Mouse (Mus musculus) MEL (cell line): ENCODE measurements around the gene Lrrc25. TPM values are rescaled to one million over a fixed set of nuclear protein-coding genes. Genes with fewer than 3 reads are reported as not detected.

Source experiments
- DNase-seq: peaks from one replicate; pipeline ENCODE4 v3.0.0; 2011; ENCODE audit warnings: low read depth, low spot score
- H3K27ac ChIP-seq: 2 replicates; pipeline ENCODE4 v1.5.1; 2012; ENCODE audit warnings: low read depth, mild to moderate bottlenecking, control low read depth, low read length, moderate library complexity; ENCODE audit not compliant: control insufficient read depth
- H3K27me3 ChIP-seq, 2 experiments: fragments of 150-350 bp in 1 of 2; sonication (generic) in 1 of 2; 2 replicates each; pipeline ENCODE4 v1.6.1; 2012; ENCODE audit warnings: low read length in 2 of 2, mild to moderate bottlenecking in 2 of 2, improper control_type of control experiment in 1 of 2, moderate library complexity in 1 of 2; ENCODE audit not compliant: insufficient read depth in 2 of 2, control insufficient read depth in 1 of 2
- H3K36me3 ChIP-seq, 2 experiments: 2 replicates each; pipeline ENCODE4 v1.6.1; 2012 to 2014; ENCODE audit warnings: low read length in 2 of 2, improper control_type of control experiment in 1 of 2, inconsistent platforms in 1 of 2, mild to moderate bottlenecking in 1 of 2; ENCODE audit not compliant: insufficient read depth in 2 of 2, control insufficient read depth in 1 of 2
- H3K4me1 ChIP-seq, 2 experiments: fragments of 150-350 bp in 1 of 2; sonication (generic) in 1 of 2; 2 replicates each; pipeline ENCODE4 v1.6.1; 2012; ENCODE audit warnings: low read length in 2 of 2, improper control_type of control experiment in 1 of 2, mild to moderate bottlenecking in 1 of 2; ENCODE audit not compliant: insufficient read depth in 2 of 2, control insufficient read depth in 1 of 2
- H3K4me3 ChIP-seq, 2 experiments: fragments of 150-350 bp in 1 of 2; sonication (generic) in 1 of 2; 2 replicates each; pipeline ENCODE4 v1.5.1; 2012; ENCODE audit warnings: low read depth in 2 of 2, low read length in 2 of 2, mild to moderate bottlenecking in 2 of 2, moderate library complexity in 2 of 2, control low read depth in 1 of 2, improper control_type of control experiment in 1 of 2; ENCODE audit not compliant: control insufficient read depth in 1 of 2, insufficient read depth in 1 of 2
- H3K79me2 ChIP-seq: 2 replicates; pipeline ENCODE4 v1.6.1; 2012; ENCODE audit warnings: mild to moderate bottlenecking, low read length, moderate library complexity; ENCODE audit not compliant: control insufficient read depth, poor library complexity, insufficient read depth
- H3K9ac ChIP-seq: 2 replicates; pipeline ENCODE4 v1.6.1; 2012; ENCODE audit warnings: low read depth, mild to moderate bottlenecking, control low read depth, low read length, moderate library complexity; ENCODE audit not compliant: control insufficient read depth, poor library complexity, severe bottlenecking
- H3K9me3 ChIP-seq: fragments of 150-350 bp; sonication (generic); replicated peaks from 2 replicates; pipeline ENCODE4 v1.6.1; 2012; ENCODE audit warnings: mild to moderate bottlenecking, low read length, improper control_type of control experiment, moderate library complexity; ENCODE audit not compliant: insufficient read depth
- BHLHE40 ChIP-seq: IDR thresholded peaks from 2 replicates; pipeline ENCODE4 v1.6.1; 2012; ENCODE audit warnings: low read depth, mild to moderate bottlenecking, inconsistent platforms, low read length, improper control_type of control experiment, borderline replicate concordance
- CHD1 ChIP-seq: IDR thresholded peaks from 2 replicates; pipeline ENCODE4 v1.6.1; 2012; ENCODE audit warnings: low read depth, mild to moderate bottlenecking, inconsistent platforms, low read length, improper control_type of control experiment
- CTCF ChIP-seq, 3 experiments: IDR thresholded peaks in 2 of 3; conservative IDR thresholded peaks in 1 of 3; 2 replicates each; pipeline ENCODE4 v1.5.1; 2011 to 2012; ENCODE audit warnings: low read length in 3 of 3, low read depth in 2 of 3, mild to moderate bottlenecking in 2 of 3, improper control_type of control experiment in 1 of 3, inconsistent platforms in 1 of 3, mixed read lengths in 1 of 3, moderate library complexity in 1 of 3; ENCODE audit not compliant: control insufficient read depth in 1 of 3, insufficient read depth in 1 of 3, poor library complexity in 1 of 3, severe bottlenecking in 1 of 3
- EP300 ChIP-seq, 2 experiments: IDR thresholded peaks; 2 replicates each; pipeline ENCODE4 v1.6.1; 2011; ENCODE audit warnings: improper control_type of control experiment in 2 of 2, low read length in 2 of 2, low read depth in 1 of 2, mild to moderate bottlenecking in 1 of 2
- ETS1 ChIP-seq: IDR thresholded peaks from 2 replicates; pipeline ENCODE4 v1.6.1; 2012; ENCODE audit warnings: low read depth, mild to moderate bottlenecking, inconsistent platforms, low read length, improper control_type of control experiment, moderate library complexity
- GABPA ChIP-seq: IDR thresholded peaks from 2 replicates; pipeline ENCODE4 v1.6.1; 2012; ENCODE audit warnings: low read depth, mild to moderate bottlenecking, inconsistent platforms, low read length, improper control_type of control experiment, moderate library complexity
- JUND ChIP-seq: IDR thresholded peaks from 2 replicates; pipeline ENCODE4 v1.6.1; 2011; ENCODE audit warnings: low read depth, mild to moderate bottlenecking, improper control_type of control experiment, low read length
- MAFK ChIP-seq: IDR thresholded peaks from 2 replicates; pipeline ENCODE4 v1.6.1; 2011; ENCODE audit warnings: low read depth, mild to moderate bottlenecking, low read length, improper control_type of control experiment, borderline replicate concordance
- MAX ChIP-seq: IDR thresholded peaks from 2 replicates; pipeline ENCODE4 v1.6.1; 2011; ENCODE audit warnings: low read length, improper control_type of control experiment
- MAZ ChIP-seq: IDR thresholded peaks from 2 replicates; pipeline ENCODE4 v1.6.1; 2012; ENCODE audit warnings: low read depth, mild to moderate bottlenecking, inconsistent platforms, low read length, improper control_type of control experiment
- MEF2A ChIP-seq: IDR thresholded peaks from 2 replicates; pipeline ENCODE4 v1.6.1; 2014; ENCODE audit warnings: low read depth, mild to moderate bottlenecking, inconsistent platforms, low read length, improper control_type of control experiment; ENCODE audit not compliant: poor library complexity, insufficient replicate concordance, severe bottlenecking; ENCODE audit errors: extremely low read depth
- MYB ChIP-seq: IDR thresholded peaks from 2 replicates; pipeline ENCODE4 v1.6.1; 2011; ENCODE audit warnings: mild to moderate bottlenecking, low read depth, low read length, improper control_type of control experiment
- MYC ChIP-seq: IDR thresholded peaks from 2 replicates; pipeline ENCODE4 v1.6.1; 2011; ENCODE audit warnings: low read depth, mild to moderate bottlenecking, low read length, improper control_type of control experiment, moderate library complexity
- POLR2A ChIP-seq, 2 experiments: IDR thresholded peaks; 2 replicates each; pipeline ENCODE4 v1.6.1; 2011 to 2012; ENCODE audit warnings: low read length in 2 of 2, mild to moderate bottlenecking in 2 of 2, control low read depth in 1 of 2, improper control_type of control experiment in 1 of 2, low read depth in 1 of 2, moderate library complexity in 1 of 2; ENCODE audit not compliant: control insufficient read depth in 1 of 2, insufficient read depth in 1 of 2, poor library complexity in 1 of 2
- POLR2AphosphoS2 ChIP-seq: IDR thresholded peaks from 2 replicates; pipeline ENCODE4 v1.6.1; 2011; ENCODE audit warnings: low read length, improper control_type of control experiment
- POLR2AphosphoS5 ChIP-seq: IDR thresholded peaks from 2 replicates; pipeline ENCODE4 v1.6.1; 2012; ENCODE audit warnings: low read depth, borderline replicate concordance, mild to moderate bottlenecking, inconsistent platforms, low read length, moderate library complexity, mixed read lengths
- RAD21 ChIP-seq: IDR thresholded peaks from 2 replicates; pipeline ENCODE4 v1.6.1; 2011; ENCODE audit warnings: mild to moderate bottlenecking, low read depth, low read length, improper control_type of control experiment
- RCOR1 ChIP-seq: IDR thresholded peaks from 2 replicates; pipeline ENCODE4 v1.6.1; 2012; ENCODE audit warnings: low read depth, mild to moderate bottlenecking, inconsistent platforms, low read length, improper control_type of control experiment
- SIN3A ChIP-seq: IDR thresholded peaks from 2 replicates; pipeline ENCODE4 v1.6.1; 2012; ENCODE audit warnings: low read length, improper control_type of control experiment, inconsistent platforms
- SMC3 ChIP-seq: IDR thresholded peaks from 2 replicates; pipeline ENCODE4 v1.6.1; 2011; ENCODE audit warnings: low read depth, low read length, improper control_type of control experiment
- TAL1 ChIP-seq: IDR thresholded peaks from 2 replicates; pipeline ENCODE4 v1.6.1; 2012; ENCODE audit warnings: mild to moderate bottlenecking, inconsistent platforms, low read length, moderate library complexity, mixed read lengths
- TBP ChIP-seq: IDR thresholded peaks from 2 replicates; pipeline ENCODE4 v1.8.0; 2011; ENCODE audit warnings: low read depth, low read length, improper control_type of control experiment
- UBTF ChIP-seq: IDR thresholded peaks from 2 replicates; pipeline ENCODE4 v1.6.1; 2012; ENCODE audit warnings: low read depth, mild to moderate bottlenecking, inconsistent platforms, low read length, improper control_type of control experiment, moderate library complexity, borderline replicate concordance; ENCODE audit not compliant: insufficient read depth
- USF1 ChIP-seq: IDR thresholded peaks from 2 replicates; pipeline ENCODE4 v1.6.1; 2014; ENCODE audit warnings: low read depth, mild to moderate bottlenecking, inconsistent platforms, low read length, improper control_type of control experiment, moderate library complexity
- USF2 ChIP-seq, 2 experiments: IDR thresholded peaks; 2 replicates each; pipeline ENCODE4 v1.6.1; 2011 to 2012; ENCODE audit warnings: improper control_type of control experiment in 2 of 2, low read length in 2 of 2, borderline replicate concordance in 1 of 2, inconsistent platforms in 1 of 2, low read depth in 1 of 2, mild to moderate bottlenecking in 1 of 2; ENCODE audit not compliant: insufficient read depth in 1 of 2
- ZC3H11A ChIP-seq: IDR thresholded peaks from 2 replicates; pipeline ENCODE4 v1.6.1; 2012; ENCODE audit warnings: low read depth, mild to moderate bottlenecking, inconsistent platforms, low read length, improper control_type of control experiment
- ZMIZ1 ChIP-seq: IDR thresholded peaks from 2 replicates; pipeline ENCODE4 v1.6.1; 2012; ENCODE audit warnings: low read depth, mild to moderate bottlenecking, inconsistent platforms, low read length, improper control_type of control experiment, moderate library complexity
- ZNF384 ChIP-seq: IDR thresholded peaks from 2 replicates; pipeline ENCODE4 v1.6.1; 2012; ENCODE audit warnings: low read depth, mild to moderate bottlenecking, inconsistent platforms, low read length, improper control_type of control experiment
- polyA plus RNA-seq, 2 experiments: library from polyadenylated mRNA; stranded (reverse) in 1 of 2; unstranded in 1 of 2; fragments of >175 nt in 1 of 2; fragments of >200 nt in 1 of 2; gene quantifications; 2 replicates each; pipeline versions ENCODE4 v1.2.1 to v1.2.4; 2012; ENCODE audit warnings: low replicate concordance in 2 of 2, low read depth in 1 of 2; ENCODE audit not compliant: insufficient read length in 2 of 2, insufficient read depth in 1 of 2, missing spikeins in 1 of 2
- total RNA-seq: library from RNA; depleted of rRNA; stranded (reverse); fragments of 300-350 nt; gene quantifications from 2 replicates; pipeline ENCODE4 v1.2.3, GENCODE M21; 2012

The Lrrc25 gene
- total and polyA plus RNA-seq, 3 experiments = 0.39 to 1.1 TPM; not detected in 1

DNA sequence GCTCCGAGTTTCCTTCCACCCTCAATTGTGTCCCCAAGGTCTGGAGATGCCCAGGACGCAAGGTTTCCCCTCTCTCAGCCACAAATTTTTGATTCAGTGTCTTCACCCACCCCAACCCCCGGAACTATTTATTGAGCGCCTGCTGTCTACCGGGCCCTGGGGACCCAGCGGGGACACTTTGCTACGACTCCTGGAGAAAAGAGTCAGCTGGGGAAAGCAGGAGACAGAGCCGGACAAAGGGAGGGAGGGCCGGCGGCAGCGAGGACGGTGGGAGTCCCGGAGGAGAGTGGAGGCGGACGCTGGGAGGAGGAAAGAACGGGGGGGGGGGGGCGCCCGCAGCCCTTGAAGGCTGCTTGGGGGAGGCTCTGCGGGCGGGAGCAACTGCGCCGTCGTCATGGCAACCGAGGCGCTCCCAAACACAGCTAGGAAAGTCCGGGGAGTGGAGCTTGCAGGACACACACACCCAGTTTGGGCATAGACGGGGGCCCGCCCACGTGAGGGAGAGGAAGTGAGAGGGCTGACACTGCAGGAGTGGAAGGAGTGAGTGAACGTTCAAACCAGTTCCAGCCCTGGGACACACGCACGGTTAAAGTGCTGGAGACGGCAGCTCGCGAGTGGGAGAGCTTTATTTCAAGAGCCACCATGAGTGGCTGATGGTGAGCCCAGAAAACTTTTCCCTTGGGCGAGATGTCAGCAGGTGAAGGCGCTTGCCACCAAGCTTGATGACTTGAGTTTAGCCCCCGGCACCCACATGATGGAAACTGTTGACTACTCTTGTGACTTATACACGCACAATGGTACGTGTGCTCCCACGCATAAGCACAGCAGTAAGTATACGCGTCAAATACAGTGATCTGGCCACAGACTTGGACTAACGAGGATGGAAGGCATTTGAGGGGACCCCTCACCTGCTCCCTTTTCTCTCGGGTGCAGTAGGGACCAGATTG, 5.8 kb upstream of the Lrrc25 start (continued):
- TF ChIP-seq MEF2A = no peak
- TF ChIP-seq TAL1 = no peak
- peak; percentile 72 for TF ChIP-seq SIN3A
- TF ChIP-seq MAZ = peak; percentile 77; the same call in 1 of the 2 replicates

DNA sequence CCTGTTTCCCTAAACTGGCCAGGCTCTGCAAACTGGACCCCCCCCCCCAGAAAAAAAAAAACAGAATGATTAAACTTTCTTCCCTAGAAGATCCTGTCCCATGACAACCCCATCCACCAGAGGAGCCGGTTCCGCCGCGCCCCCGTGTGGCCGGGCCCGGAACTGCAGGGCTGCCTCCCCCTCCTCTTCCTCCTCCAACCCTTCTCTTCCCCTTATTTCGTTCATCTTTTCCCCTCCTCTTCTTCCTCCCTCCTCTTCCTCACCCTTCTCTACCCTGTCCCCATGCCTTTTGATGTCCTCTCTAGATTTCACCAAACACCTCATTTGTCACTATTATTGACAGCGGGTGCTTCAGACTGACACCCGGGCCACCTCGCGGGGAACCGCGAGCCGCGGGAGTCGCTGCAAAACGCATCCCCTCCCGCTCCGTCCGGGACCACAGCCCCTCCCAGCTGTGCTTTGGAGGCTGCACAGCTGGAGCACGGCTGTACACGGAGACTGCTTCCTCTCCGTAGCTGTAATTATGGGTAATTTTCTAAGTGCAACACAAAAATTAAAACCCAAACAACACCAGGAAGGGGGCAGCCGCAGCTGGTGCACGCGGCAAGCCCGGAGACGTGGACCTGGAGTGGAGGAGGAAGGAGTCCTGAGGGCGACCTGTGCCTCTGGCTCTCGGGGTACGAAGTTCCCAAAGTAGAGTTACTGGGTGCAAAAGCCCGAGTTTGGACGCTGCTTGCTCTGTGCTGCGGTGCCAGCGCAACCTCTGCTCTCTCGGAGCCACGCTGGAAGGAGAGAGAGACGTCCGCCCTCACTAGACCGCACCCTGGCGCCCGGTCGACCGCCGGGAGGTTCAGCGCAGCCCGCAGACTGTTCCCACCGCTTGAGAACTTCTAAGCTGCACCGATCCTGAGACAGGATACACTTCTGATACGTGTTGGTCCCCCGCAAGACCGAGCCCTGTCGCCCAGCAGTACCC, 4.9 kb upstream of the Lrrc25 start:
- Histone ChIP-seq H3K9me3 (no peaks in the 10 kb centered on the region), H3K4me1 (peaks cover 0 to 13% of the 10 kb centered on the region in 2 experiments; a peak in 3 of 4 replicates), H3K27ac (peak overlapping the region; percentile 85), H3K79me2 (peaks cover 21% of the 10 kb centered on the region), H3K36me3 (peaks cover 0 to 3% of the 10 kb centered on the region in 2 experiments; a peak in 2 of 4 replicates), H3K9ac (peak overlapping the region; percentile 81), H3K4me3 (peak overlapping the region; percentile 74 to 92), H3K27me3 (no peaks in the 10 kb centered on the region)
- DNase-seq = peak; percentile 87
- TF ChIP-seq EP300 (IDR thresholded peaks at IDR 0.05; ENCODE audit: low read depth in 1 of 2, low read length in 2 of 2) = no peak
- TF ChIP-seq ZC3H11A = no peak
- no peak for TF ChIP-seq MAFK
- TF ChIP-seq POLR2A (IDR thresholded peaks at IDR 0.05; ENCODE audit: control insufficient read depth in 1 of 2, insufficient read depth in 1 of 2, low read depth in 1 of 2, low read length in 2 of 2, poor library complexity in 1 of 2) = peak in 1 of 2 experiments; percentile 45; a peak in 3 of 4 replicates
- no peak for TF ChIP-seq USF2 (IDR thresholded peaks at IDR 0.05; ENCODE audit: borderline replicate concordance in 1 of 2, insufficient read depth in 1 of 2, low read depth in 1 of 2, low read length in 2 of 2)
- TF ChIP-seq RCOR1 = no peak
- peak; percentile 68; the same call in 1 of the 2 replicates for TF ChIP-seq MAZ
- 0 out of 2 replicates have a peak, but pooled peaks have one; percentile 12 for TF ChIP-seq MAX
- 0 out of 2 replicates have a peak, but pooled peaks have one; percentile 42 for TF ChIP-seq UBTF
- TF ChIP-seq TBP = 0 out of 2 replicates have a peak, but pooled peaks have one; percentile 34
- TF ChIP-seq MYC = 0 out of 2 replicates have a peak, but pooled peaks have one; percentile 43
- TF ChIP-seq JUND = no peak
- no peak; the same call in none of the 2 replicates for TF ChIP-seq ETS1
- peak; percentile 68; the same call in 1 of the 2 replicates for TF ChIP-seq CHD1
- peak; percentile 38; the same call in 1 of the 2 replicates for TF ChIP-seq ZMIZ1
- peak; percentile 82 for TF ChIP-seq ZNF384
- TF ChIP-seq POLR2AphosphoS2 = no peak
- TF ChIP-seq BHLHE40 = no peak
- TF ChIP-seq MYB = no peak
- TF ChIP-seq RAD21 = peak; percentile 44
- no peak for TF ChIP-seq USF1
- TF ChIP-seq GABPA = no peak
- no peak for TF ChIP-seq TAL1
- no peak for TF ChIP-seq POLR2AphosphoS5
- TF ChIP-seq SMC3 = peak; percentile 56
- no peak for TF ChIP-seq MEF2A
- peak; percentile 74 for TF ChIP-seq SIN3A
- peak; percentile 74 to 92 (median 90) for TF ChIP-seq CTCF (IDR thresholded peaks at IDR 0.05 in 2 of 3, conservative IDR thresholded peaks at IDR 0.05 in 1 of 3; ENCODE audit: control insufficient read depth in 1 of 3, insufficient read depth in 1 of 3, low read depth in 2 of 3, low read length in 3 of 3, poor library complexity in 1 of 3, severe bottlenecking in 1 of 3)
